In the genomic region with DNA sequence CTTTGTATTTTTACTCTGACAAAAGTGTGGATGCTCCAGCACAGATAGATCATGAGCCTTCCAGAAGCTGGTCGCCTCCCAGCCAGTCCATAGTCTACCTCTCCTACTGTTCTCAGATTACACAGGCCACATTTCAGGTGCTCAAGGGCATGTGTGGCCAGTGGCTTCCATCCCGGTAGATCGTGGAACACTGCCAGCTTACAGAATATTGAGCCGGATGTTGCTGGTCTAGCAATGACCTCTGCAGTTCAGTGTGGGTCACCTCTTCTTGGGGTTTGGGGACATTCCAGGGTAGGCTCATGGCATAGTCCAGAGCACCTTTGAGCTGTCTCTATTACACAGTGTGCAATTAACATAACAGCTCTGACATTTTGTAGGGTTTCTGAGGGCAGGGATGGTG, we compare ENCODE assay signal across 11 mouse cellular contexts.
"Had no signal": no experiment of that assay in that cellular context is flagged by ENCODE, and none has a peak within 500 bp of the region (broad histone marks: within the 10 kb centered on the region; RNA-seq: fewer than 3 reads in every experiment).

No protein-coding gene starts in this region.

- H3K4me3 ChIP-seq: intestine, embryonic 15.5 days; limb, embryonic 13.5 days; liver, embryonic 12.5 days; midbrain, embryonic 13.5 days; myocyte; neural tube, embryonic 15.5 days had no signal

- H3K9ac ChIP-seq: intestine, embryonic 15.5 days; limb, embryonic 13.5 days; liver, embryonic 12.5 days; lung, embryonic 14.5 days; midbrain, embryonic 13.5 days; neural tube, embryonic 15.5 days had no signal

- ATAC-seq: intestine, embryonic 15.5 days; liver, embryonic 12.5 days; midbrain, embryonic 13.5 days had no signal

- H3K27me3 ChIP-seq: intestine, embryonic 15.5 days; liver, embryonic 12.5 days had no signal

- H3K9me3 ChIP-seq: intestine, embryonic 15.5 days; limb, embryonic 13.5 days; liver, embryonic 12.5 days; midbrain, embryonic 13.5 days; neural tube, embryonic 15.5 days had no signal

- H3K4me1 ChIP-seq: intestine, embryonic 15.5 days; liver, embryonic 12.5 days had no signal

- H3K36me3 ChIP-seq: intestine, embryonic 15.5 days; limb, embryonic 13.5 days; liver, embryonic 12.5 days; midbrain, embryonic 13.5 days; neural tube, embryonic 15.5 days had no signal

- H3K4me2 ChIP-seq: intestine, embryonic 15.5 days; limb, embryonic 13.5 days; liver, embryonic 12.5 days; lung, embryonic 14.5 days; midbrain, embryonic 13.5 days; neural tube, embryonic 15.5 days had no signal

- H3K27ac ChIP-seq: intestine, embryonic 15.5 days; limb, embryonic 13.5 days; liver, embryonic 12.5 days; midbrain, embryonic 13.5 days; neural tube, embryonic 15.5 days had no signal

- DNase-seq: left cerebral cortex, postnatal 4 days; lung, embryonic 14.5 days; lung, postnatal 10 days; thymus, adult 18-20 months; thymus, postnatal 14 days had no signal
